In genomic region chr2:165654696-165655491, GRCm38 (mm10) we compare ENCODE assay signal across 10 mouse cellular contexts.
DNase-seq lines count a peak whose midpoint lies in the region; ATAC-seq lines count a peak whose summit lies in the region.
"Had no signal": no experiment of that assay in that cellular context is flagged by ENCODE, and none has a peak within 500 bp of the region (broad histone marks: within the 10 kb centered on the region; RNA-seq: fewer than 3 reads in every experiment).

No protein-coding gene starts in this region.

- no peaks in the 10 kb centered on the region for H3K36me3 ChIP-seq in neural tube, embryonic 11.5 days (ENCODE audit: control insufficient read depth, insufficient read depth, low read length)

- peak; percentile 18 for DNase-seq in adrenal gland, postnatal 10 days
- DNase-seq in adrenal gland, postnatal 4 days (ENCODE audit: low spot score in 2 of 2): no peak
- peak; percentile 9 for DNase-seq in neural tube, embryonic 11.5 days (ENCODE audit: low spot score)
- no peak for DNase-seq in neural tube, embryonic 10.5 days (ENCODE audit: extremely low spot score, low spot score)
- DNase-seq in lung, postnatal 36 days: peak; percentile 47
- peak; percentile 58 to 67 for DNase-seq in thymus, postnatal 36 days
- no peak for DNase-seq in layer of hippocampus, adult 11-12 months (ENCODE audit: low spot score)
- DNase-seq in frontal cortex, postnatal 14 days (ENCODE audit: low spot score in 2 of 2): no peak
- DNase-seq: forebrain, postnatal 0 days had no signal

- no peak overlapping the region for H3K9ac ChIP-seq in neural tube, embryonic 11.5 days (ENCODE audit: low read length)
- H3K9ac ChIP-seq: forebrain, postnatal 0 days had no signal

- H3K4me3 ChIP-seq in neural tube, embryonic 11.5 days (ENCODE audit: low read depth, low read length): no peak overlapping the region
- H3K4me3 ChIP-seq: myocyte had no signal

- no peaks in the 10 kb centered on the region for H3K27me3 ChIP-seq in neural tube, embryonic 11.5 days (ENCODE audit: control insufficient read depth, insufficient read depth, low read length)

- peaks cover 36% of the 10 kb centered on the region for H3K4me1 ChIP-seq in neural tube, embryonic 11.5 days (ENCODE audit: control insufficient read depth, insufficient read depth, low read length)

- no peaks in the 10 kb centered on the region for H3K9me3 ChIP-seq in neural tube, embryonic 11.5 days (ENCODE audit: control insufficient read depth, low read length)

- H3K4me2 ChIP-seq in neural tube, embryonic 11.5 days (ENCODE audit: low read depth): no peak overlapping the region

- 78% methylated on average over 10 of the region's 10 CpGs for WGBS in neural tube, embryonic 11.5 days

- no peak for ATAC-seq in neural tube, embryonic 11.5 days (ENCODE audit: insufficient read depth, low FRiP score, low TSS enrichment)
- ATAC-seq: forebrain, postnatal 0 days had no signal

- H3K27ac ChIP-seq in neural tube, embryonic 11.5 days (ENCODE audit: low read depth, low read length): no peak overlapping the region

Comparison
In these comparisons a context has a peak if more than half of its experiments do, and no peak if none do; other contexts are left out.
1. DNase-seq: peak in adrenal gland, postnatal 10 days (single experiment), neural tube, embryonic 11.5 days (single experiment), lung, postnatal 36 days (single experiment) and thymus, postnatal 36 days (2 of 2); none in adrenal gland, postnatal 4 days (0 of 2), neural tube, embryonic 10.5 days (single experiment), layer of hippocampus, adult 11-12 months (single experiment) and frontal cortex, postnatal 14 days (0 of 2).